Mouse (Mus musculus) kidney, adult 2 months (tissue): ENCODE data around the gene Bach2. TPM values are rescaled to one million over a fixed set of nuclear protein-coding genes. Genes with fewer than 3 reads are reported as not detected.

Experiments
- DNase-seq: peaks from one replicate; pipeline ENCODE4 v3.0.0; 2021
- H3K27ac ChIP-seq: fragments of 200-500 bp; 2 replicates; pipeline ENCODE4 v1.5.1; 2012; ENCODE audit warnings: low read depth, low read length, control low read depth, inconsistent platforms; ENCODE audit not compliant: insufficient read depth
- H3K27me3 ChIP-seq: fragments of 200-500 bp; replicated peaks from 2 replicates; pipeline ENCODE4 v1.6.1; 2012; ENCODE audit warnings: mild to moderate bottlenecking, moderate library complexity, low read length, inconsistent platforms; ENCODE audit not compliant: control insufficient read depth, insufficient read depth
- H3K36me3 ChIP-seq: fragments of 200-500 bp; 2 replicates; pipeline ENCODE4 v1.6.1; 2012; ENCODE audit warnings: mild to moderate bottlenecking, moderate library complexity, low read length, inconsistent platforms; ENCODE audit not compliant: control insufficient read depth, insufficient read depth
- H3K4me1 ChIP-seq: fragments of 200-500 bp; 2 replicates; pipeline ENCODE4 v1.6.1; 2011; ENCODE audit warnings: low read length; ENCODE audit not compliant: control insufficient read depth, insufficient read depth
- H3K4me3 ChIP-seq: fragments of 200-500 bp; 2 replicates; pipeline ENCODE4 v1.5.1; 2011; ENCODE audit warnings: mild to moderate bottlenecking, low read depth, low read length, control low read depth; ENCODE audit not compliant: insufficient read depth
- CTCF ChIP-seq: fragments of 200-500 bp; conservative IDR thresholded peaks from 2 replicates; pipeline ENCODE4 v1.5.1; 2011; ENCODE audit warnings: low read depth, mild to moderate bottlenecking, control low read depth, low read length, moderate library complexity, mixed read lengths; ENCODE audit not compliant: insufficient read depth, insufficient read length
- POLR2A ChIP-seq: fragments of 200-500 bp; IDR thresholded peaks from one replicate; pipeline ENCODE4 v1.6.1; 2011; ENCODE audit warnings: low read depth, low read length, control low read depth
- WGBS: fragments of 180-500 bp; shearing (Covaris S2); methylation state at CpG from one replicate; pipeline ENCODE4 v1.1.7; 2018; 5-methylcytosine and 5-hydroxymethylcytosine counted together
- polyA plus RNA-seq: library from polyadenylated mRNA; depleted of rRNA; stranded (reverse); fragments of >200 nt; gene quantifications from 2 replicates; pipeline ENCODE4 v1.2.3, GENCODE M21; 2012

The Bach2 gene
- polyA plus RNA-seq, 1 experiment = 2.5 TPM

- H3K27me3 ChIP-seq = no peaks in the 10 kb centered on the region
- no peak overlapping the region for H3K27ac ChIP-seq
- peaks cover 9% of the 10 kb centered on the region for H3K4me1 ChIP-seq
- WGBS = 90% methylated on average over 2 of the region's 2 CpGs
- TF ChIP-seq POLR2A (no peak), CTCF (no peak)
- DNase-seq = no peak
- no peaks in the 10 kb centered on the region for H3K36me3 ChIP-seq
- no peak overlapping the region for H3K4me3 ChIP-seq
Measured at GRCm38 (mm10) chr4:32522013-32522412, 283.4 kb downstream of the Bach2 start.

GRCm38 (mm10) chr4:32524282-32524681 lies 285.7 kb downstream of the Bach2 start:
- Histone ChIP-seq H3K27ac (no peak overlapping the region), H3K4me1 (peaks cover 9% of the 10 kb centered on the region), H3K27me3 (no peaks in the 10 kb centered on the region), H3K36me3 (no peaks in the 10 kb centered on the region), H3K4me3 (no peak overlapping the region)
- TF ChIP-seq POLR2A = no peak
- DNase-seq = no peak
- WGBS = 38% methylated on average over 2 of the region's 2 CpGs

- Histone ChIP-seq H3K27me3 (no peaks in the 10 kb centered on the region), H3K27ac (no peak overlapping the region), H3K36me3 (no peaks in the 10 kb centered on the region), H3K4me3 (no peak overlapping the region), H3K4me1 (peaks cover 9% of the 10 kb centered on the region)
- WGBS = 80% methylated on average over 5 of the region's 5 CpGs
- TF ChIP-seq POLR2A (no peak), CTCF (no peak)
- DNase-seq = no peak
Measured at GRCm38 (mm10) chr4:32525000-32525399, 286.4 kb downstream of the Bach2 start.

GRCm38 (mm10) chr4:32526228-32526836 lies 287.7 kb downstream of the Bach2 start:
- Histone ChIP-seq H3K4me1 (peaks cover 2% of the 10 kb centered on the region; the same call in 1 of the 2 replicates), H3K36me3 (no peaks in the 10 kb centered on the region), H3K27ac (no peak overlapping the region), H3K27me3 (no peaks in the 10 kb centered on the region), H3K4me3 (no peak overlapping the region)
- no peak for DNase-seq
- WGBS = 92% methylated on average over 9 of the region's 9 CpGs
- TF ChIP-seq POLR2A = no peak
- TF ChIP-seq CTCF = no peak

- no peaks in the 10 kb centered on the region for H3K27me3 ChIP-seq
- WGBS = 92% methylated on average over 17 of the region's 17 CpGs
- TF ChIP-seq POLR2A (no peak), CTCF (no peak)
- H3K27ac ChIP-seq = no peak overlapping the region
- H3K4me3 ChIP-seq = no peak overlapping the region
- DNase-seq = no peak
- peaks cover 2% of the 10 kb centered on the region; the same call in 1 of the 2 replicates for H3K4me1 ChIP-seq
- H3K36me3 ChIP-seq = no peaks in the 10 kb centered on the region
Measured at GRCm38 (mm10) chr4:32529443-32529995, 290.9 kb downstream of the Bach2 start.

GRCm38 (mm10) chr4:32530421-32530920 lies 291.9 kb downstream of the Bach2 start:
- H3K27me3 ChIP-seq = no peaks in the 10 kb centered on the region
- no peak for TF ChIP-seq CTCF
- TF ChIP-seq POLR2A = no peak
- H3K4me3 ChIP-seq = no peak overlapping the region
- no peak for DNase-seq
- no peak overlapping the region for H3K27ac ChIP-seq
- WGBS = 78% methylated on average over 9 of the region's 9 CpGs
- no peaks in the 10 kb centered on the region for H3K36me3 ChIP-seq
- H3K4me1 ChIP-seq = peaks cover 2% of the 10 kb centered on the region; the same call in 1 of the 2 replicates
